In genomic region chr12:86614156-86614555, GRCm38 (mm10) we compare ENCODE assay signal across 9 mouse cellular contexts.
DNase-seq lines count a peak whose midpoint lies in the region; ATAC-seq and TF ChIP-seq lines count a peak whose summit lies in the region.
"Had no signal": no experiment of that assay in that cellular context is flagged by ENCODE, and none has a peak within 500 bp of the region (broad histone marks: within the 10 kb centered on the region; RNA-seq: fewer than 3 reads in every experiment).

No protein-coding gene starts in this region.

- ATAC-seq in hindbrain, embryonic 13.5 days (ENCODE audit: low FRiP score) = no peak
- no peak for ATAC-seq in Patski
- peak; percentile 61; the same call in 1 of the 2 replicates for ATAC-seq in neural tube, embryonic 14.5 days (ENCODE audit: low read depth)

- no peaks in the 10 kb centered on the region for H3K36me3 ChIP-seq in hindbrain, embryonic 10.5 days
- H3K36me3 ChIP-seq in hindbrain, embryonic 13.5 days = no peaks in the 10 kb centered on the region
- no peaks in the 10 kb centered on the region for H3K36me3 ChIP-seq in neural tube, embryonic 14.5 days (ENCODE audit: control insufficient read depth, insufficient read depth, low read length)
- H3K36me3 ChIP-seq: liver, embryonic 13.5 days had no signal

- intact Hi-C loops in gastrocnemius, postnatal 36 days (cut with DNase I) = loop anchor here (5.0 kb wide), 2 partner anchors 192 to 212 kb away; no protein-coding TSS in a partner anchor

- H3K4me2 ChIP-seq in hindbrain, embryonic 13.5 days = no peak overlapping the region
- H3K4me2 ChIP-seq in neural tube, embryonic 14.5 days (ENCODE audit: low read depth, low read length) = no peak overlapping the region
- H3K4me2 ChIP-seq: liver, embryonic 13.5 days had no signal

- no peak overlapping the region for H3K9ac ChIP-seq in hindbrain, embryonic 13.5 days
- no peak overlapping the region for H3K9ac ChIP-seq in neural tube, embryonic 14.5 days (replicated peaks; ENCODE audit: low read depth, low read length)
- H3K9ac ChIP-seq: liver, embryonic 13.5 days had no signal

- no peak overlapping the region for H3K27ac ChIP-seq in hindbrain, embryonic 10.5 days
- H3K27ac ChIP-seq in hindbrain, embryonic 13.5 days = no peak overlapping the region
- no peak overlapping the region for H3K27ac ChIP-seq in neural tube, embryonic 14.5 days (ENCODE audit: low read depth, low read length)
- H3K27ac ChIP-seq: liver, embryonic 13.5 days had no signal

- H3K4me3 ChIP-seq in hindbrain, embryonic 10.5 days = no peak overlapping the region
- no peak overlapping the region for H3K4me3 ChIP-seq in hindbrain, embryonic 13.5 days
- no peak overlapping the region for H3K4me3 ChIP-seq in neural tube, embryonic 14.5 days (ENCODE audit: low read depth, low read length)
- H3K4me3 ChIP-seq: liver, embryonic 13.5 days had no signal

- CTCF ChIA-PET in Patski (lab: Charles Lee) = no interaction called here

- in situ Hi-C loops in Patski (cut with MboI; ENCODE audit: low pct_unique_long_range_greater_than_20kb) = loop anchor here (10.0 kb wide), 2 partner anchors 479 to 769 kb away; no protein-coding TSS in a partner anchor

- POLR2A ChIA-PET in Patski (lab: Charles Lee) = no interaction called here

- peak; percentile 84 for TF ChIP-seq CTCF in Patski (IDR thresholded peaks at IDR 0.05)

- 46% methylated on average over 2 of the region's 2 CpGs for WGBS in hindbrain, embryonic 10.5 days
- 42% methylated on average over 2 of the region's 2 CpGs for WGBS in hindbrain, embryonic 13.5 days
- 43% methylated on average over 2 of the region's 2 CpGs for WGBS in neural tube, embryonic 14.5 days

- peak; percentile 52 for DNase-seq in hindbrain, embryonic 10.5 days (ENCODE audit: low spot score)
- DNase-seq in Patski (ENCODE audit: low read depth, low spot score) = peak; percentile 13
- DNase-seq in cerebellum, postnatal 36 days = peak; percentile 40 to 53
- peak; percentile 31 to 35 for DNase-seq in gastrocnemius, postnatal 36 days
- peak; percentile 34 for DNase-seq in layer of hippocampus, adult 9-11 months
- DNase-seq in yolk sac, embryonic 10.5 days (ENCODE audit: low spot score) = no peak
- DNase-seq: liver, embryonic 13.5 days had no signal

- peaks cover 14% of the 10 kb centered on the region for H3K4me1 ChIP-seq in hindbrain, embryonic 10.5 days (replicated peaks)
- no peaks in the 10 kb centered on the region for H3K4me1 ChIP-seq in hindbrain, embryonic 13.5 days (replicated peaks)
- no peaks in the 10 kb centered on the region for H3K4me1 ChIP-seq in neural tube, embryonic 14.5 days (ENCODE audit: control insufficient read depth, insufficient read depth, low read length)
- H3K4me1 ChIP-seq: liver, embryonic 13.5 days had no signal

- no peaks in the 10 kb centered on the region for H3K27me3 ChIP-seq in hindbrain, embryonic 10.5 days (ENCODE audit: insufficient read depth, poor library complexity, severe bottlenecking)
- H3K27me3 ChIP-seq in hindbrain, embryonic 13.5 days = 0 out of 2 replicates have a peak, but pooled peaks cover 4% of the 10 kb centered on the region
- peaks cover 27% of the 10 kb centered on the region for H3K27me3 ChIP-seq in Patski
- no peaks in the 10 kb centered on the region for H3K27me3 ChIP-seq in neural tube, embryonic 14.5 days (ENCODE audit: control insufficient read depth, insufficient read depth, low read length)
- H3K27me3 ChIP-seq: liver, embryonic 13.5 days had no signal

- no peaks in the 10 kb centered on the region for H3K9me3 ChIP-seq in hindbrain, embryonic 10.5 days
- H3K9me3 ChIP-seq in hindbrain, embryonic 13.5 days = no peaks in the 10 kb centered on the region
- no peaks in the 10 kb centered on the region for H3K9me3 ChIP-seq in neural tube, embryonic 14.5 days (ENCODE audit: control insufficient read depth, low read length)
- H3K9me3 ChIP-seq: liver, embryonic 13.5 days had no signal
